Mouse (Mus musculus): ENCODE data around the gene Gnaz. TPM values are rescaled to one million over a fixed set of nuclear protein-coding genes. Genes with fewer than 3 reads are reported as not detected.

Gnaz gene
- polyA plus RNA-seq (2016; fragmentation: Nextera tagmentation; extraction: Ambion mirVana): 26.5 and 27.9 TPM in 2 replicates

DNA sequence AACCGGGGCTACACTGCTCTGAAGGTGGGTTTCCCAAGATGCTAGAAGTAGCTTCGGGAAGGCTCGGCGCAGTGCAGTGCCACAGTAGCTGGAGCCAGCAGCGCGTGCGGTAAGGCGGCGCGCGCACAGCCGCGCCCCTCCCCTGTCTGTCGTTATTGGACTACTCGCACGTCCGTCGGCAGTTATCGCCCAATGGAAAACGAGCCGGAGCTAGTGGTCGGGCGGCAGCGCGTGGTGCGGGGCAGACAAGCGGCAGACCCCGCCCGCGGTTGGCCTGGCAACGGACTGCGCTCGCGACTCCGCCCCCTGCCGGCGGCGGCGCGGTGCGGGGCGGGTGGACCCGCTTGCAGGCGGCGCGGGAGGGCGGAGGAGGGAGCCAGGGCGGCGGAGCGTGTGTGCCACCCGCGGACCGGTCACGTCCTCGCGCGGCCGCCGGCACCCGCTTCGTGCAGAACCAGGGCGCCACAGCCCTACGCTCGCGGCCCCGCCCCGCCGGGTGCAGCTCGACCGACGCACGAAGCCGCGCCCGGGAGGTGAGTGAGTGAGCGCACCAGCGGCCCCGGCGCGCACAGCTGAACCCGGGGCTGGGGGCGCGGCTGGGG lies at the start of gene Gnaz:
Gene Gnaz (plus strand): TSS at position 328 of the 602 bp plus-strand sequence.
- ATAC-seq (ENCODE audit: low FRiP score): peak; percentile 98
- peaks cover 25% of the 10 kb centered on the region for H3K4me1 ChIP-seq
- WGBS: under 1% methylated on average over 66 of the region's 83 CpGs
- H3K9me3 ChIP-seq (replicated peaks): no peaks in the 10 kb centered on the region
- H3K4me3 ChIP-seq: peak within 1 kb of the TSS; percentile 77
- H3K9ac ChIP-seq: peak within 1 kb of the TSS; percentile 80
- peak within 1 kb of the TSS; percentile 94 for H3K4me2 ChIP-seq (replicated peaks)
- peak within 1 kb of the TSS; percentile 60 for H3K27ac ChIP-seq
- peaks cover 31% of the 10 kb centered on the region for H3K27me3 ChIP-seq
- no peaks in the 10 kb centered on the region for H3K36me3 ChIP-seq

DNA sequence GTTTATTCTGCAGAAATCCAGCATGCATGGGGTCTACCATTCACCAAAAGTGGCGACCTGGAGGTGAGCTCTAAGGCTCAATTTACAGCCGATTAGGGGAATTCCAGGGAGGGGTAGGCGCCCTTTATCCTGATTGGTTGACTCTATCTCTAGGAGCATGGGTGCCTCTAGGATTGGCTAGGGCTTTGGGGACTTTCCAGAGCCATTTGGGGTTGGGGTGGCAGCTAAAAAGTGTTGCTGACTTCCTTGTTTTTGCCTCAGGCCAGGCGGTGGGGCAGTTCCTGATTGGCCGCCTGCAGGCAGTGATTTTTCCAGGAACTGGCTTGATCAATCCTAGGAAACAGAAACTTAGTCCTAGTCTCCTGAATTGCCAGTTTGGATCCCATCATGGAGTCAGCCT lies 47.7 kb upstream of the Gnaz start:
- H3K36me3 ChIP-seq: no peaks in the 10 kb centered on the region

GRCm38 (mm10) chr10:74920853-74921567 lies 46.0 kb upstream of the Gnaz start:
- Histone ChIP-seq H3K4me3 (no peak overlapping the region), H3K4me1 (peaks cover 7% of the 10 kb centered on the region), H3K9me3 (replicated peaks) (no peaks in the 10 kb centered on the region), H3K27ac (no peak overlapping the region), H3K27me3 (0 out of 2 replicates have a peak, but pooled peaks cover 3% of the 10 kb centered on the region), H3K4me2 (replicated peaks) (no peak overlapping the region), H3K9ac (no peak overlapping the region), H3K36me3 (no peaks in the 10 kb centered on the region)
- 44% methylated on average over 17 of the region's 17 CpGs for WGBS
- peak; percentile 51 for ATAC-seq (ENCODE audit: low FRiP score)

More for the DNA sequence above, 47.7 kb upstream of the Gnaz start:
- Histone ChIP-seq H3K4me3 (no peak overlapping the region), H3K9ac (no peak overlapping the region), H3K9me3 (replicated peaks) (no peaks in the 10 kb centered on the region), H3K27ac (no peak overlapping the region), H3K27me3 (0 out of 2 replicates have a peak, but pooled peaks cover 3% of the 10 kb centered on the region), H3K4me2 (replicated peaks) (no peak overlapping the region), H3K4me1 (no peaks in the 10 kb centered on the region)
- 42% methylated on average over 5 of the region's 5 CpGs for WGBS
- ATAC-seq (ENCODE audit: low FRiP score): no peak

DNA sequence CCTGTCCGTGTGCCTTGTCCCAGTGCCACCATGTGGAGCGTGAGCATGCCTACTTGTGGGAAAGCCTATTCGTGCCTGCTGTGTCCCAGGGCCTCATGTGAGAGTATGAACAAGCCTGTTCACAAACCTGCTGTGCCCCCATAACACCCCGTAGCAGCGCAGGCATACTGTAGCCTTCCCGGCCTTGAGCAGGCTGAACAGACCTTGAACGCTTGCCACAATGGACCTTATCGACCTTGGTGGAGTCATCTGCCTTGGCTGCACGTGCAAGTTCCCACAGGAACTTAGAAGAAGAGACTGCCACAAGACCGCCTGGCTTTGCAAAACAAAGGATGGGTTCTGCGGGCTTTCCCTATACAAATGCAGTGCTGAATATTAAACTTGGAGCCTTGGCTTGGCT lies 45.4 kb upstream of the Gnaz start:
- Histone ChIP-seq H3K36me3 (no peaks in the 10 kb centered on the region), H3K4me1 (peaks cover 7% of the 10 kb centered on the region), H3K4me3 (no peak overlapping the region), H3K9me3 (replicated peaks) (no peaks in the 10 kb centered on the region), H3K27ac (no peak overlapping the region), H3K9ac (no peak overlapping the region), H3K27me3 (0 out of 2 replicates have a peak, but pooled peaks cover 3% of the 10 kb centered on the region), H3K4me2 (replicated peaks) (no peak overlapping the region)
- WGBS: 84% methylated on average over 11 of the region's 11 CpGs
- 0 out of 2 replicates have a peak, but pooled peaks have one; percentile 8 for ATAC-seq (ENCODE audit: low FRiP score)

DNA sequence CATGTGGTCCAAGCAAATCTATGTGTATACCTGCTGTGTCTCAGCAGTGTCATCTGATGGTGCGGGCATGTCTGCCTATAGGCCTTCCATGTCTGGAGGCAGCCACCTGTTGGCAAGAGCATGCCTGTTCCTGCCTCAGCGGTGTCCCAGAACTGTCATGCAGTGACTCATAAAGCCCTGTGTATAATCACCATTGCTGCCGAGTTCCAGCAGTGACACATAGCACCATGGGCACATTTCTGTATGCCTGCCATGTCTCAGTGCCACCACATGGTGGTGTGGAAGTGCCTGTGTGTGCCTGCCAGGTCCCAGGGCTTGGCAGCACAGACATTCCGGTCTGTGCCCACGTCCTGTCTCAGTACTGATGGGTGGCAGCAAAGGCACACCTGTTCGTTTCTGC lies 44.2 kb upstream of the Gnaz start:
- Histone ChIP-seq H3K27ac (no peak overlapping the region), H3K27me3 (0 out of 2 replicates have a peak, but pooled peaks cover 3% of the 10 kb centered on the region), H3K9me3 (replicated peaks) (no peaks in the 10 kb centered on the region), H3K4me1 (peaks cover 7% of the 10 kb centered on the region), H3K4me3 (no peak overlapping the region), H3K4me2 (replicated peaks) (no peak overlapping the region), H3K9ac (no peak overlapping the region), H3K36me3 (no peaks in the 10 kb centered on the region)
- 69% methylated on average over 6 of the region's 6 CpGs for WGBS
- peak; percentile 11 for ATAC-seq (ENCODE audit: low FRiP score)

- ATAC-seq (ENCODE audit: low FRiP score): no peak
- H3K9me3 ChIP-seq (replicated peaks): no peaks in the 10 kb centered on the region
- no peak overlapping the region for H3K27ac ChIP-seq
- H3K4me2 ChIP-seq (replicated peaks): no peak overlapping the region
- 0 out of 2 replicates have a peak, but pooled peaks cover 3% of the 10 kb centered on the region for H3K27me3 ChIP-seq
- H3K4me3 ChIP-seq: no peak overlapping the region
- WGBS: 92% methylated on average over 14 of the region's 14 CpGs
- no peak overlapping the region for H3K9ac ChIP-seq
- peaks cover 7% of the 10 kb centered on the region for H3K4me1 ChIP-seq
- H3K36me3 ChIP-seq: no peaks in the 10 kb centered on the region
Measured at GRCm38 (mm10) chr10:74924274-74924673, 42.7 kb upstream of the Gnaz start.

GRCm38 (mm10) chr10:74925324-74925723 lies 41.7 kb upstream of the Gnaz start:
- Histone ChIP-seq H3K9ac (no peak overlapping the region), H3K4me3 (0 out of 2 replicates have a peak overlapping the region, but pooled peaks have one; percentile 10)
- no peak for ATAC-seq (ENCODE audit: low FRiP score)

GRCm38 (mm10) chr10:74928276-74928675 lies 38.7 kb upstream of the Gnaz start:
- Histone ChIP-seq H3K36me3 (no peaks in the 10 kb centered on the region), H3K4me1 (peaks cover 7% of the 10 kb centered on the region), H3K27ac (no peak overlapping the region), H3K9me3 (replicated peaks) (no peaks in the 10 kb centered on the region), H3K9ac (no peak overlapping the region), H3K4me3 (no peak overlapping the region), H3K4me2 (replicated peaks) (no peak overlapping the region), H3K27me3 (no peaks in the 10 kb centered on the region; the same call in 1 of the 2 replicates)
- WGBS: 89% methylated on average over 7 of the region's 7 CpGs
- no peak for ATAC-seq (ENCODE audit: low FRiP score)

More at GRCm38 (mm10) chr10:74925324-74925723, 41.7 kb upstream of the Gnaz start:
- Histone ChIP-seq H3K27me3 (peaks cover 3% of the 10 kb centered on the region; the same call in 1 of the 2 replicates), H3K4me2 (replicated peaks) (peak overlapping the region; percentile 50), H3K4me1 (peaks cover 7% of the 10 kb centered on the region), H3K27ac (no peak overlapping the region), H3K36me3 (no peaks in the 10 kb centered on the region), H3K9me3 (replicated peaks) (no peaks in the 10 kb centered on the region)
- WGBS: 16% methylated on average over 21 of the region's 21 CpGs

GRCm38 (mm10) chr10:74929578-74929977 lies 37.4 kb upstream of the Gnaz start:
- 70% methylated on average over 6 of the region's 6 CpGs for WGBS
- no peak for ATAC-seq (ENCODE audit: low FRiP score)

GRCm38 (mm10) chr10:74930541-74930940 lies 36.4 kb upstream of the Gnaz start:
- Histone ChIP-seq H3K27ac (no peak overlapping the region), H3K4me2 (replicated peaks) (no peak overlapping the region), H3K4me1 (peaks cover 3% of the 10 kb centered on the region), H3K27me3 (no peaks in the 10 kb centered on the region; the same call in 1 of the 2 replicates), H3K9ac (no peak overlapping the region), H3K36me3 (no peaks in the 10 kb centered on the region), H3K9me3 (replicated peaks) (no peaks in the 10 kb centered on the region), H3K4me3 (no peak overlapping the region)
- ATAC-seq (ENCODE audit: low FRiP score): no peak
- 76% methylated on average over 3 of the region's 3 CpGs for WGBS

More at GRCm38 (mm10) chr10:74929578-74929977, 37.4 kb upstream of the Gnaz start:
- H3K4me2 ChIP-seq (replicated peaks): no peak overlapping the region
- no peaks in the 10 kb centered on the region; the same call in 1 of the 2 replicates for H3K27me3 ChIP-seq
- no peak overlapping the region for H3K27ac ChIP-seq
- H3K9ac ChIP-seq: no peak overlapping the region
- no peaks in the 10 kb centered on the region for H3K9me3 ChIP-seq (replicated peaks)
- peaks cover 7% of the 10 kb centered on the region for H3K4me1 ChIP-seq
- no peak overlapping the region for H3K4me3 ChIP-seq
- no peaks in the 10 kb centered on the region for H3K36me3 ChIP-seq

DNA sequence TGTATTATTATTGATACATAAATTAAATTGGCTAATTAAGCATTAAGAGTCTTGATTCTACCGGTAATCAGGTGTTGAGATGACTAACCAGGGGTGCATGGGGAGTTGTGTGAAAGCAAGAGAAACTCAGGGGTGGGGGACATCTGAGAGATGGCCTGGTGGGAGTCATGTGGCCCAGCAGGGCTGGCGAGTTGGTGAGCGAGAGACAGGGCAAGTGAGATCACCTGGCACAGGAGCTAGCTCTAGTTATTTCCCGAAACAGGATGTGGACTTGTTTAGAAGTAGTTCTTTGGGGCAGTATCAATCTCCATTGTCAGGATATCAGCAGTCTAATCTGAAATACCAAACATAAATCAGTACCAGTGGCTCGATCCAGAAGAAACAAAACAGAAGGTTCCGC lies 35.3 kb upstream of the Gnaz start:
- ATAC-seq (ENCODE audit: low FRiP score): no peak
- WGBS: 81% methylated on average over 6 of the region's 6 CpGs

DNA sequence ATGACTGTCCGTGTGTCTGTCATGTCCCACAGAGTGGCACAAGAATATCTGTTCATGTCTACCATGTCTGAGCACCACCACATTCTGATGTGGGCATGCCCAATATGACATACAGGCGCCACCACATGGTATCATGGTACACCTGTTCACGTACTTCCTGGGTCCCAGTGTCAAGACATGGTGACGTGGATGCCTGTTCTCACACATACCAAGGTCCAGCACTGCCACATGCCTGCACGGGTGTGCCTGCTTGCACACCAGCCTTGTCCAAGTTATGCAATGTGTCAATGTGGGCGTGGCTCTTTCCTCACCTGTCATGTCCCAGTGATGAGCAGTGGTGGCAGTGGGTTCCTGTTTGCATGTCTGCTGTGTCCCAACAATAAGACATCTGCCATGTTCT lies 34.5 kb upstream of the Gnaz start:
- Histone ChIP-seq H3K36me3 (no peaks in the 10 kb centered on the region), H3K9me3 (replicated peaks) (no peaks in the 10 kb centered on the region), H3K4me2 (replicated peaks) (no peak overlapping the region), H3K27me3 (no peaks in the 10 kb centered on the region; the same call in 1 of the 2 replicates), H3K4me3 (no peak overlapping the region), H3K27ac (no peak overlapping the region), H3K4me1 (no peaks in the 10 kb centered on the region), H3K9ac (no peak overlapping the region)
- WGBS: 86% methylated on average over 6 of the region's 6 CpGs
- no peak for ATAC-seq (ENCODE audit: low FRiP score)

More for the DNA sequence above, 35.3 kb upstream of the Gnaz start:
- no peak overlapping the region for H3K9ac ChIP-seq
- no peaks in the 10 kb centered on the region for H3K36me3 ChIP-seq
- no peak overlapping the region for H3K27ac ChIP-seq
- H3K4me3 ChIP-seq: no peak overlapping the region
- no peaks in the 10 kb centered on the region; the same call in 1 of the 2 replicates for H3K27me3 ChIP-seq
- H3K4me2 ChIP-seq (replicated peaks): no peak overlapping the region
- no peaks in the 10 kb centered on the region for H3K9me3 ChIP-seq (replicated peaks)
- no peaks in the 10 kb centered on the region for H3K4me1 ChIP-seq

All from hindbrain, embryonic 12.5 days (tissue).